Mouse (Mus musculus) thymus, adult 2 months (tissue): ENCODE measurements around the gene Pagr1a. TPM values are rescaled to one million over a fixed set of nuclear protein-coding genes. Genes with fewer than 3 reads are reported as not detected.

Source experiments
- DNase-seq: peaks from one replicate; pipeline ENCODE4 v3.0.0; 2021
- H3K27ac ChIP-seq: fragments of 200-500 bp; 2 replicates; pipeline ENCODE4 v1.5.1; 2012; ENCODE audit warnings: low read length, control low read depth; ENCODE audit not compliant: control insufficient read depth, insufficient read depth
- H3K27me3 ChIP-seq: fragments of 200-500 bp; 2 replicates; pipeline ENCODE4 v1.6.1; 2012; ENCODE audit warnings: mild to moderate bottlenecking, low read length, moderate library complexity, mixed read lengths; ENCODE audit not compliant: control insufficient read depth, insufficient read depth
- H3K36me3 ChIP-seq: fragments of 200-500 bp; 2 replicates; pipeline ENCODE4 v1.6.1; 2012; ENCODE audit warnings: mild to moderate bottlenecking, low read length, moderate library complexity; ENCODE audit not compliant: control insufficient read depth, insufficient read depth
- H3K4me1 ChIP-seq: fragments of 200-500 bp; replicated peaks from 2 replicates; pipeline ENCODE4 v1.6.1; 2012; ENCODE audit warnings: low read length; ENCODE audit not compliant: control insufficient read depth, insufficient read depth
- H3K4me3 ChIP-seq: fragments of 200-500 bp; 2 replicates; pipeline ENCODE4 v1.5.1; 2012; ENCODE audit warnings: mild to moderate bottlenecking, low read length, control low read depth, moderate library complexity; ENCODE audit not compliant: control insufficient read depth, insufficient read depth
- CTCF ChIP-seq: fragments of 200-500 bp; IDR thresholded peaks from 2 replicates; pipeline ENCODE4 v1.5.1; 2012; ENCODE audit warnings: mild to moderate bottlenecking, control low read depth, low read length, moderate library complexity, borderline replicate concordance; ENCODE audit not compliant: control insufficient read depth, poor library complexity, insufficient read depth; ENCODE audit errors: extremely low read depth
- POLR2A ChIP-seq: fragments of 200-500 bp; IDR thresholded peaks from 2 replicates; pipeline ENCODE4 v1.6.1; 2012; ENCODE audit warnings: mild to moderate bottlenecking, low read length, control low read depth, moderate library complexity; ENCODE audit not compliant: control insufficient read depth, poor library complexity, insufficient read depth; ENCODE audit errors: extremely low read depth
- WGBS: fragments of 180-500 bp; shearing (Covaris S2); methylation state at CpG from one replicate; pipeline ENCODE4 v1.1.7; 2018; 5-methylcytosine and 5-hydroxymethylcytosine counted together
- polyA plus RNA-seq: library from polyadenylated mRNA; depleted of rRNA; stranded (reverse); fragments of >200 nt; gene quantifications from 2 replicates; pipeline ENCODE4 v1.2.3, GENCODE M21; 2012

Pagr1a gene
- polyA plus RNA-seq, 1 experiment, result 11.9 TPM

GRCm38 (mm10) chr7:126988816-126989215, 28.3 kb downstream of the Pagr1a start:
- no peaks in the 10 kb centered on the region for H3K36me3 ChIP-seq
- H3K27me3 ChIP-seq, result no peaks in the 10 kb centered on the region

DNA sequence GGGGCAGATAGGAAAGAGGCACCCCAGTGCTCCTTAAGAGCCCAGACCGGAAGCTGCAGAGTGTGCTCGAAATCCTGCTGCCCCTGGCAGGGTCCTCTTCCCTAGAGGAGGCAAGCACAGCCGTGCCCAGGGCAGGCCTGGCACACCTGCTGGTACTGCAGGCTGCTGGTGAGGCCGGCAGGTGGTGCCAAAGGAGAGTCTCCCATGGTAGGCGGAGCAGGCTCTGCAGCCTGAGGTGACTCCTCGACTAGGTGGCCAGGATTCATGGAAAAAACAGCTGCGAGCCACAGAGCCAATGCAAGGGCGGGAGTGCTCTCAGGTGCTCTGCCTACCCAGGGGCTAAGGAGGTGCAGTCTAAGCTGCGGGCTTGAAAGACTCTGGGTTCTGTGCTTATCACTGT, 30.8 kb downstream of the Pagr1a start:
- Histone ChIP-seq H3K4me1 (peaks cover 7% of the 10 kb centered on the region), H3K4me3 (no peak overlapping the region), H3K27me3 (no peaks in the 10 kb centered on the region), H3K27ac (no peak overlapping the region), H3K36me3 (no peaks in the 10 kb centered on the region)
- peak; percentile 57 for DNase-seq
- WGBS, result 53% methylated on average over 9 of the region's 9 CpGs
- peak; percentile 83; the same call in 1 of the 2 replicates for TF ChIP-seq CTCF
- no peak for TF ChIP-seq POLR2A

More at GRCm38 (mm10) chr7:126988816-126989215, 28.3 kb downstream of the Pagr1a start:
- 71% methylated on average over 8 of the region's 8 CpGs for WGBS
- no peak for DNase-seq
- TF ChIP-seq POLR2A, result no peak
- TF ChIP-seq CTCF, result no peak
- no peak overlapping the region for H3K27ac ChIP-seq
- no peak overlapping the region for H3K4me3 ChIP-seq
- peaks cover 7% of the 10 kb centered on the region for H3K4me1 ChIP-seq

DNA sequence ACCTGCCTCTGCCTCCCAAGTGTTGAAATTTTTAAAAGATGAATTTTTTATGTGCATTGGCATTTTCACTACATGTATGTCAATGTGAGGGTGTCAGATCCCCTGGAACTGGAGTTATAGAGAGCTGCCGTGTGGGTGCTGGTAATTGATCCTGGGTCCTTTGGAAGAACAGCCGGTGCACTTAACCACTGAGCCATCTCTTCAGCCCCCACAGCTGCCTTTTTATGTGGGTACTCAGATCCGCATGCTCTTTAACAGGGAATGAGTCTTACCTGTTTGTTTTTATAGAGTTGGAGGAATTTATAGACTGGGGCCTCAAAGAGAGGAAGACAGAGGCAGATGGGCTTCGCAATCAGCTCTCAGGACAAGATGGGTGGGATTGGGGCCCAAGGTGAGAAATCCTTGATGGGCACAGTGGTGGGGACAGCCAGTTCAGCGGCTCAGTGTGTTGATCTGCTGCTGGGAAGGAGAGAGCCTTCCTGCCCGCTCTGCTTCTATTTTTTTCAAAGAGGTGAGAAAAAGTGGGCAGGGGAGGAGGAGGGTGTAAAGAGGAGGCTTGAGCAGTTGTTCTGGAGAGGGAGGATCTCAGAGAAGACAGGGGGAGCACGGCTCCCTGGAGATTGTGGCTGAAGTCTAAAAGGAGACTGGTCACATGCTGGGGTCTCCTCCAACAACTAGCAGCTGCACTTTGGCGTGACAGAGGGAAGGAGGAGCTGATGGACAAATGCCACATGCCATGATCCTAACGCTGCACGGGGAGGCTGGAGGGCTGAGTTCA, 32.3 kb downstream of the Pagr1a start:
- no peak for TF ChIP-seq CTCF
- TF ChIP-seq POLR2A, result no peak
- H3K36me3 ChIP-seq, result peaks cover 7% of the 10 kb centered on the region
- no peaks in the 10 kb centered on the region for H3K27me3 ChIP-seq
- peaks cover 7% of the 10 kb centered on the region for H3K4me1 ChIP-seq
- WGBS, result 84% methylated on average over 10 of the region's 10 CpGs
- no peak overlapping the region for H3K27ac ChIP-seq
- no peak for DNase-seq
- H3K4me3 ChIP-seq, result no peak overlapping the region

- Histone ChIP-seq H3K36me3 (peaks cover 20% of the 10 kb centered on the region), H3K27me3 (no peaks in the 10 kb centered on the region), H3K4me1 (peaks cover 13% of the 10 kb centered on the region), H3K27ac (no peak overlapping the region), H3K4me3 (no peak overlapping the region)
- WGBS, result 91% methylated on average over 7 of the region's 7 CpGs
- DNase-seq, result no peak
- TF ChIP-seq CTCF (no peak), POLR2A (no peak)
Measured at GRCm38 (mm10) chr7:126983113-126983512, 34.0 kb downstream of the Pagr1a start.

DNA sequence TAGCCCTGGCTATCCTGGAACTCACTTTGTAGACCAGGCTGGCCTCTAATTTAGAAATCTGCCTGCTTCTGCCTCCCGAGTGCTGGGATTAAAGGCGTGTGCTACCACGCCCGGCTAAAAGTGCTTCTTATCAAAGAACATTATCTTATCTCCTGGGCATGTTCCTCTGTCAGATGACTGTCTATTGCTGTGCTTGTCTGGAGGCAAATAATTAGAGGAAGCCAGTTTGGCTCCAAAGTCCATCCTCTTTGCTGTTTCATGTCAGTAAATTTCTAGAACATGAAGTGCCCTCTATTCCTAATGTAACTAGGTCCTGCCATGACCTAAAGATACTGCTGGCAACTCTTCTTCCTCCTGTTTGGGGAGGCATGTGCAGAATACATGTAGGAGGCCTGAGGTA, 35.1 kb downstream of the Pagr1a start:
- Histone ChIP-seq H3K4me3 (no peak overlapping the region), H3K27ac (no peak overlapping the region), H3K27me3 (no peaks in the 10 kb centered on the region), H3K4me1 (peaks cover 16% of the 10 kb centered on the region), H3K36me3 (peaks cover 23% of the 10 kb centered on the region)
- TF ChIP-seq POLR2A (no peak), CTCF (no peak)
- 90% methylated on average over 4 of the region's 4 CpGs for WGBS
- no peak for DNase-seq

- no peak for DNase-seq
- WGBS, result 98% methylated on average over 2 of the region's 2 CpGs
- Histone ChIP-seq H3K4me3 (no peak overlapping the region), H3K36me3 (peaks cover 23% of the 10 kb centered on the region), H3K4me1 (peaks cover 20% of the 10 kb centered on the region), H3K27ac (no peak overlapping the region), H3K27me3 (no peaks in the 10 kb centered on the region)
- TF ChIP-seq CTCF (no peak), POLR2A (no peak)
Measured at GRCm38 (mm10) chr7:126981601-126982000, 35.6 kb downstream of the Pagr1a start.
